Mouse (Mus musculus) embryonic stem cell, embryonic (primary cell): ENCODE data around the gene Perm1.

Source experiments
- CTCF ChIA-PET, 4 experiments: fragments of 300-600 bp in 2 of 4; fragments of 350-600 bp in 2 of 4; sonication (Branson Sonifier 250); formaldehyde crosslinking; loops; one replicate each; lab custom pipeline; 2022; ENCODE audit warnings: inconsistent platforms in 2 of 4; lab: Charles Lee
- POLR2A ChIA-PET, 4 experiments: fragments of 300-600 bp in 2 of 4; fragments of 350-600 bp in 2 of 4; sonication (Branson Sonifier 250); formaldehyde crosslinking; loops; one replicate each; lab custom pipeline; 2022; ENCODE audit warnings: antibody characterized with exemption in 4 of 4, inconsistent platforms in 1 of 4; lab: Charles Lee

Gene Perm1

DNA sequence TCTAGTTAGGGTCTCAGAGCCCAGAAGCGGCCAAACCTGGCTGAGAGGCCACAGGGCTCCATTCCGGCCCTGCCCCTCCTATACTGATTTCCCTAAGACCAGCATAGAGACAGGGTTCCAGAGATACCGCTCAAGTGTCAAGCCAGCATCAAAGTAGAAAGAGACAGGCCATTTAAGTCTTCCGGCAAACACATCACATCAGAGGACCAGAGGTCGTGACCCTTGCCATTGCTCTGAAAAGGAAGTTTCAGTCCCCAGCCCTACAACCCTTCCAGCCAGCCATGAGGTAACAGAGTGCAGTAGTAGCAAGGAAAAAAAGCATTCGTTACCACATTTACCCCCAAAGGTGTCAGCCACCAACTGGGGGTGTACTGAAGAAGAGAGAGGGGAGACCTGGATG is 21.3 kb upstream of the Perm1 start:
- POLR2A ChIA-PET, result interaction anchor here in 2 of 4 experiments (1.3 to 9.9 kb wide), 6 partner anchors 10 to 162 kb away, joined by 3 to 104 read pairs (median 10); partner anchors contain the start of gene AW011738 (in 1 of the 2)
- CTCF ChIA-PET, result interaction anchor here in 1 of 4 experiments (1.0 kb wide), 1 partner anchor 28 kb away, joined by 4 read pairs; no protein-coding TSS in a partner anchor

DNA sequence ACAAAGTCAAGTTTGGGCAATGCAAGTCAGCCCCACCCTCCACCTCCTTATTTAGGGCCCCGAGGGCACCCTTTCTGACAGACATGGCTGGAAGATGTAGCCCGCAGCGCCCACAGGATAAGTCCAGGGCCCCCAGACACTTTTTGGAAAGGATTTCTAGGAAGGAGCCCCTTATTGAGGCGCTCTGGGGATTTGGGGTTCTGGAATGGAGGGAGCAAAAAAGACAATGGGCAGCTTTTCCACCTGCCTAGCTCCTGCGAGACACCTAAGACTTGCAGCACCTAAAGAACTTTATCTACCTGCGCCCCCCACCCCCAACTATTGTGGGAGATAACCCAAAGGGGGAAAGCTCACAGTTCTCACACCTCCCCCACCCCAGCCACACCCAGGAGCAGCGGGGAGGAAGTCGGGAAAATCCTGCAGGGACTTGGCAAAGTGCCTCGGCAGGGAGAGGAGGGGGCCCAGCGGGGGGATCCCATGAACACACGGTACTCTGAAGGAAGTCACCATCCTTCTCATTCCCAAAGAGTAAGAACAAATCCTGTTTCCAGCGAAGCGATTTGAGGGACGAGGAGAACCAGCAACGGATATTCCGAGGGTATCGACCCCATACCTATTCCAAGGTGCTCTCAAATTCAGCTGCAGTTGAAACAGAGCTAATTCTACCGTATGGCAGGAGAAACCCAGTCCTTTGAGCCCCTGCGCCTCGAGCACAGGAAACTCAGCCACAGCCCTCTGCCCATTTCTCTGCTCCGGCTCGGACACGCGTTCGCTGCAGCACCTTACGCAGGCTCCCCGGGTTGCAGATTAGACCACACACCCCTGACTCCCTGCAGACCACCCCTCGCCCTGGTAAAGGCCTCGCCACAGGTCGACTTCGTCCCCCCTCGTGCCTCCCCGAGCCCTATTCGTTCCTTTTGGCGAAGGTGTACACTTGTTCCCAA is 19.5 kb upstream of the Perm1 start:
- CTCF ChIA-PET, result interaction anchor here in 1 of 4 experiments (0.5 kb wide), 1 partner anchor 1307 kb away, joined by 3 read pairs; no protein-coding TSS in a partner anchor
- POLR2A ChIA-PET, result interaction anchor here in 2 of 4 experiments (0.7 to 9.9 kb wide), 15 partner anchors 7 to 301 kb away, joined by 3 to 104 read pairs (median 4); partner anchors contain the start of genes 9430015G10Rik (in 2 of the 2) and Noc2l (in 1 of the 2)

DNA sequence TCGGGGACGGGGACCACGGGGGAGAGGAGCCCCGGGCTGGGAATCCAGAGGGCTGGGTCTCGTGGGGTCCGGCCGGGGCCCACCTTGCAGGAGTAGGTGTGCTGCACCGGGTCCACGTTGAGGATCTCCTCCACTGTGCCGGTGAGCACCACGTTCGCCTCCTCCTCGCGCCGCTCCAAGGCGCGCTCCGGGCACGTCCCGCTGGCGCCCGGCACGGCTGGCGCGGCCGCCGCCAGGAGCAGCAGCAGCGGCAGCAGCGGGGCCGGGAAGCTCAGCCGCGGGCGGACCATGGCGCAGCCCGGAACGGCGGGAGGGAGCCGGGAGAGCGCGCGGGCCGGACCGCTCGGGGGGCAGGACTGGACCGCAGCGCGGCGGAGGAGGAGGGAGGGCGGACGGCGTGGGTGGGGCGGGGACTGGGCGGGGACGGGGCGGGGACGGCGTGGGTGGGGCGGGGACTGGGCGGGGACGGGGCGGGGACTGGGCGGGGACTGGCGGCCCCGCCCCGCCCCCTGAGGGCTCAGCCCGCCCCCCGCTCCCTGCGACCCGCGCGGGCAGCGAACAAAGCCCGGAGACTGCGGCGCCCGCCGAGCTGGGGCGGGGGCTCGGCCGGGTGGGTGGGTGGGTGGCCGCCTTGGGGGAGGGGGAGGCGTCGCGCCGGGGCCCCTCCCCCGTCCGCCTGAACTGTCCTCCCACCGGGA is 18.4 kb upstream of the Perm1 start, which contains the start of gene Agrn:
Gene Agrn (minus strand): TSS at position 358 of the 698 bp plus-strand sequence.
- CTCF ChIA-PET, result interaction anchor here in 2 of 4 experiments (0.6 to 1.0 kb wide), 2 partner anchors 8 to 18 kb away, joined by 3 read pairs; partner anchors contain the start of gene Perm1 (in 1 of the 2)
- POLR2A ChIA-PET, result interaction anchor here (0.6 to 9.9 kb wide), 29 partner anchors 8 to 306 kb away, joined by 3 to 104 read pairs (median 4); partner anchors contain the start of genes 9430015G10Rik (in 2 of the 4), Noc2l (in 2 of the 4), Acap3 (in 1 of the 4) and Pusl1 (in 1 of the 4)

DNA sequence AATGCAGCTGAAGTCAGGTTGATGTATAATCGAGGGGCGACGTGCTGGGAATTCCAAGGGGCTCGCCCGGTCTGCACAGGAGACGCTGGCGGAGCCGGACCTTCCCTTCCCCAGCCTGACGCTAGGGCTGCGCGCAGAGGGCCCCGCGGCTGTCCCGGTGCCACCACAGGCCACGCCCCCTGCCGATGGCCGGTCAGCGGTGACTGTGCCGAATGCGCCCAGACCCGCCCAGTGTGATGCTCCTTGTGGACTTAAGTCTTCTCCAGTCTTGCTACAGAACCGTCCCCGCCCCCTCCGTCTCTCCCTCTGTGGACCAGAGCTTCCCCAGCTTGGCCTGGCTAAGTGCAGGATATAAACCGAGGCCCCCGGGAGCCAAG is 17.9 kb upstream of the Perm1 start:
- ChIA-PET POLR2A (interaction anchor here (0.6 to 9.9 kb wide), 29 partner anchors 9 to 306 kb away, joined by 3 to 104 read pairs (median 4); partner anchors contain the start of genes 9430015G10Rik (in 2 of the 4), Noc2l (in 2 of the 4), Acap3 (in 1 of the 4) and Pusl1 (in 1 of the 4)), CTCF (interaction anchor here in 2 of 4 experiments (0.6 to 1.0 kb wide), 2 partner anchors 9 to 18 kb away, joined by 3 read pairs; partner anchors contain the start of gene Perm1 (in 1 of the 2))

DNA sequence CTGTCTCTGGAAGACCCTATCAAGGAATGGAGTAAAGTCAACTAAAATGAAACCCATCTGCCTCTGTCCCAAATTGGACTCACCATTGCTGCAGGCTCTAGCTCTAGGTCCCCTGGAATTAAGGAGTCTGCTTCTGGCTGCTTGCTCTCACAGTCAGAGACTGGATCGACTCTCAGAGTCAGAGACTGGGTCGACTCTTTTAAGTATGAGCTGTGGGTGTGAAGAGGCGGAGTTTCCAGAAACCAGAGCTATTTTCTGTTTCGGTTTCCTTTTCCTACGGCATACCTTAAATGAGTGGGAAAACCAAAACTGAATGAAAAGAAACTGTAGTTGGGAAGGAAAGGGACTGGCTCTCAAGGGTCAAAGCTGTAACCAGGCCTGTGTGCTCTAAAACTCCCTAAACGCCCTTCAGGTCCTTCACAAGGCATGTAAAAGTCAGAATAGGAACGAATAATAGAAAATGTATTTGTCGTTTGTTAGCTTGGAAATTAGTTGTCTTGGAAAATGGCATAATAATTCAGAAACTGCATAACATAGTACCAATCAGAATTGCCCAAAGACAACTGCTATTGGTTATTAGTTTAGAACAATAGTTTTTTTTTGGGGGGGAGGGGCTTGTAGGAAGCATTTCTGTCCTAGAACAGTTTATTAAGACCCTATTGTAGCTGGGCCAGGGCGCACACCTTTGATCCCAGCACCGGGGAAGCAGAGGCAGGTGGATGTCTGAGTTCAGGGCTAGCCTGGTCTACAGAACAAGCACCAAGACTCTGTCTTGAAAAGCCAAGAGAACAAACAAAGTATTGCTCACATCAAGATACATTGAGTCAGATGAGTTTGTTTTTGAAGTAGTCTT is 14.8 kb upstream of the Perm1 start, which contains the start of gene Isg15:
Gene Isg15 (minus strand): TSS at position 196 of the 853 bp plus-strand sequence.
- POLR2A ChIA-PET, result interaction anchor here in 3 of 4 experiments (0.6 to 1.4 kb wide), 7 partner anchors 8 to 331 kb away, joined by 3 to 6 read pairs (median 5); partner anchors contain the start of genes Cptp (in 1 of the 3), Ints11 (in 1 of the 3) and Noc2l (in 1 of the 3)
- CTCF ChIA-PET, result interaction anchor here in 2 of 4 experiments (0.7 to 1.2 kb wide), 4 partner anchors 13 to 91 kb away, joined by 3 to 22 read pairs (median 4); partner anchors contain the start of gene 9430015G10Rik (in 1 of the 2)

DNA sequence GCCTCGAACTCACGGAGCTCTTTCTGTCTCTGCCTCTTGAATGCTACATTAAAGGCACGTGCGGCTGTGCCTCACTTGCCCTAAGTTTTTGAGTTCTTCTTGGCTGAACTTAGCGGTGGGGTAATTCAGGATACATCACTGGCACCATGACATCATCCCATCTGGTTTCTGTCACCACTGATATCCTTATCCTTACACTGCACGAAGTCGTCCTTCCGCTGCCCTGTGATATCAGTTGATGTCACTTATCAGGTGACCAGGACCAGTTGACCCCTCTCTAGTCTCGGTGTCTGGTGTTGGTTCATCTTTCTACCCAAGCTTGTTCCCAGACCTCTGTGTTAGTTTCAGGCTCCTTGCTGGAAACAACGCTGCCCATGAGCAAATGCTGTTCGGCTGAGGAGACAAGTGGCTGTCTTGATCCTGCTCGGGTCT is 13.2 kb upstream of the Perm1 start:
- ChIA-PET CTCF (no interaction called here), POLR2A (interaction anchor here in 2 of 4 experiments (0.9 to 3.8 kb wide), 9 partner anchors 10 to 135 kb away, joined by 3 to 28 read pairs (median 5); partner anchors contain the start of genes 9430015G10Rik (in 2 of the 2) and Noc2l (in 1 of the 2))

DNA sequence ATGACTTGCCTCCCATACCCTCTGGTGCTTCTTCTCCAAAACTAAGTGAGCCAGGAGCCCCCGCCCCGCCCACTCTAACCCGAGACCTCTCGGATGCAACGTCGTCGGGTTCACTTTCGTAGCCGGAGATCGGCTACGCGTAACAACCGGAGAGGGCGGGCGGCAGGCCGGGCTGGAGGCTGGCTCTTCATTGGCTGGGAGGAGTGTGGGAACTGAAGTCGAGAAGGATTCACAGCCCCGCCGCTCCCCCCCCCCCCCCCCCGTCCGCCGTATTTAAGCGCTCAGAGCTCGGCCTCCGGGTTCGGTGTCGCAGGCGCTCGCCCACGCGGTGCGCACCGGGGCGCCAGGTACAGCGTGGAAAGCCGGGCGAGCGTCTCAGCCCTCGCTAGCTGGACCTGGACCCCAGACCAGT is 12.7 kb upstream of the Perm1 start, which contains the start of gene AW011738:
Gene AW011738 (plus strand): TSS at position 304 of the 412 bp plus-strand sequence.
- POLR2A ChIA-PET, result interaction anchor here in 3 of 4 experiments (1.0 to 3.8 kb wide), 12 partner anchors 10 to 135 kb away, joined by 3 to 28 read pairs (median 6); partner anchors contain the start of genes Noc2l (in 2 of the 3) and 9430015G10Rik (in 1 of the 3)
- CTCF ChIA-PET, result no interaction called here

DNA sequence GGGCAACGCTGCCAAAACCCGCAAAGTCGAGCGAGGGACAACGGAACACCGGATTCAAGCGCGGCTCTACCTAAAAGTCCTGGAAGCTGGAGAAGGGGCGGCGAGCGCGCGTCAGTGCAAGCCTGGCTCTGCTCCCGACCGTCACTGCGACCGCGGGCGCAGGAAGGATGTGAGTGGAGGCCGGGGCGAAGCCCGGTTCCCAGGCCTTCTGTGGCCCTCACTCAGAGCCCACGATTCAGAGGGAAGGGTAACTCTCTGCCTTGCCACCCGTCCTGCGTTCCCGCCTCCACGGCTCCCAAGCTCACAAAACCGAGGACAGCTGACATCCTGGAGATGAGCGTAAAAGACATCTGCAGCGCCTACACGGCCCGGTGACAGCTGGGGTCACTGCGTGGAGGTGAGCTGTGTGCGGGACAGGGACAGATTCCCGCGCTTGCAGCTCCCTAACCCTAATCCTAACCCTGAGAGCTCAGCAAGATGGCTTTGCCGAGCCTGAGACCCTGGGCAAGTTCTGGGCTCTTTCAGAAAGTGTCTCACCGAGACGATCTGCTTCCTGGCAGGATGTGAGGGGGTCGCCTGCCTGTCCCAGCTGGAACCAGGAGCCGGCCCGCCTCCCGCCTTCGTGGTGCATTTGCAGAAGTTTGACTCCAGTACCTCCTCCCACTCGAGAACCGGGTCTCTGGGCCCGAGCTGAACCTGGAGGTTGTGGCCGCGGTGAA is 12.1 kb upstream of the Perm1 start:
- ChIA-PET CTCF (no interaction called here), POLR2A (interaction anchor here in 3 of 4 experiments (0.6 to 3.8 kb wide), 13 partner anchors 11 to 372 kb away, joined by 3 to 28 read pairs (median 5); partner anchors contain the start of genes Noc2l (in 2 of the 3) and 9430015G10Rik (in 1 of the 3))

DNA sequence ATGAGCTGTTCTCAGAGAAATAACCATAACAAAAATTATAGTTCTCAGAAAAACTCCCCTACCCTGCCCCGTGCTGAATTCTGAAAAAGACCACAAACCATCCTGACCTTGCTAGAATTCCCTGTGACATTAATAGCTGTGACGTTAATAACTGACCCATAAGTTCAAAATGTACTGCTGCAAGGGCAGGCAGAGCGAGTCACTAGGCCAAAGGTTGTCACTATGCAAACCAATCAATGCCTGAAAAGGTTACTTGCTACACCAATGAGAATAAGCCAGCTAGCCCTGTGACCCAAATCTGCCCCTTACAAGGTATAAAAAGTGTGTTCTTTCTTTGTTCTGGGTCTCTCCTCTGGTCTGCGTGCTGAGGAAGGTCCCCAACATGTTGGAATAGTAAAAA is 6.8 kb upstream of the Perm1 start:
- POLR2A ChIA-PET, result interaction anchor here in 1 of 4 experiments (1.2 to 2.0 kb wide), 2 partner anchors 8 to 19 kb away, joined by 3 to 4 read pairs; partner anchors contain the start of gene Isg15
- CTCF ChIA-PET, result no interaction called here

DNA sequence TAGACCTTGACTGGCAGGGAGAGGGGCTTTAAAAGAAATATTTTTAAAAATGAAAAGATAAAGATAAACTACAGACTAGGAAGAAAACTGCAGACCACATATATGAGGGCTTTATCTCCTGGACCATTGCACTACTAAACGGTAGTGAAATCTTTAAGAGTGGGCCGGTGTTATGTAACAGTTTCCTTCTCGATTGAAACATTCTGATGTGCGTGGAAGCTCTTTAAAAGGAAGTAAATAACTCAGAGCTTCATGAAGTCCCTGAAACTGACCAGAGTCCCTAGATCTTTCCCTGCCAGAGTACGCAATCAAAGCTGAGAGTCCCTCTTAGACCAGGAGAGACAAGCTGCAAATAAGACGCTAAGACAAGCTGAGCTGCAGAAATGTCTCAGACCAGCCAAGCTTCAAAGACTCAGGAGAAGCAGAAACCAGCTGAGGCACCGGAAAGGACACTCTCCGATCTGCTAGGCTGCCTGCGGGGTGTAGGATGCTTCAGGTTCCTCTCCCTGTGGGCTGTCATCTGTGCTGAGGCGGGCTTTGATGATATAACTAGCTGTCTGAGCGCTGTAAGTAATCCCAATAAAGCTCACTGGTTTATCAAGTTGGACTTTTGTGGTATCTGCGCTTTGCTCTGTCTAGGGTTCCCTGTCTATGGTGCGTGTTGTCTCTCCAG is 5.6 kb upstream of the Perm1 start:
- ChIA-PET CTCF (no interaction called here), POLR2A (interaction anchor here in 3 of 4 experiments (0.6 to 2.0 kb wide), 4 partner anchors 18 to 244 kb away, joined by 3 to 4 read pairs (median 3); partner anchors contain the start of gene 9430015G10Rik (in 1 of the 3))

DNA sequence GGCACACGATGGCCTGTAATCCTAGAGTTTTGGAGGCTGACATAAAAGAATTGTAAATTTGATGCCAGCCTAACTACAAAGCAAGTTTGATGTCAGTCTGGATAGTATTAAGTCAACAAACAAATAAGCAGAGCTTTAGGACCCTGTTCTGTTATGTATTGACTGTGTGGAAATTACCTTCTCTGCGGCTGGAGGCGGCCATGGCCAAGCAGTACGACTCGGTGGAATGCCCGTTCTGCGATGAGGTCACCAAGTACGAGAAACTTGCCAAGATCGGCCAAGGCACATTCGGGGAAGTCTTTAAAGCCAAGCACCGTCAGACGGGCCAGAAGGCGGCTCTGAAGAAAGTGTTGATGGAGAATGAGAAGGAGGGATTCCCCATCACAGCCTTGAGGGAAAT is 2.5 kb upstream of the Perm1 start:
- CTCF ChIA-PET, result interaction anchor here in 1 of 4 experiments (0.7 kb wide), 1 partner anchor 31 kb away, joined by 3 read pairs; no protein-coding TSS in a partner anchor
- POLR2A ChIA-PET, result interaction anchor here in 2 of 4 experiments (1.0 to 2.7 kb wide), 6 partner anchors 15 to 181 kb away, joined by 3 to 9 read pairs (median 4); partner anchors contain the start of gene Noc2l (in 2 of the 2)

DNA sequence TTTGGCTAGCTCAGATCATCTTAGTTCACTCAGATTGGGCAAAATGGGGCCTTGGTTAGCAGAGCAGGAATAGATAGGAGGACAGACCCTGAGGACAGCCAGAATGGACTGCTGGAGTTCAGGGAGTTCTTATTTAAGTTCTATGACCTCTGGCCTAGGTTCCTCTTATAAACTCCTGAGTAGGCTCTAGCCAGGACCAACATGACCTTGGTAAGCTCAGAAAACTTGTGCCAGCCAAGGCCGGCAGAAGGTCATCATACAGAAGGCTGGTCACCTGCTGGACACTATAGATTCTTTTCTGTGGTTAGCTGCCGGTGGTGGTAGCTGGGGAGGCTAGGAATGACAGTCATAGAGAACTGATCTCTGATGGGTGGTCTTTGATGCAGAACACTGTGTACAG is 528 bp downstream of the Perm1 start:
- CTCF ChIA-PET, result interaction anchor here in 1 of 4 experiments (0.6 kb wide), 1 partner anchor 18 kb away, joined by 3 read pairs; no protein-coding TSS in a partner anchor

DNA sequence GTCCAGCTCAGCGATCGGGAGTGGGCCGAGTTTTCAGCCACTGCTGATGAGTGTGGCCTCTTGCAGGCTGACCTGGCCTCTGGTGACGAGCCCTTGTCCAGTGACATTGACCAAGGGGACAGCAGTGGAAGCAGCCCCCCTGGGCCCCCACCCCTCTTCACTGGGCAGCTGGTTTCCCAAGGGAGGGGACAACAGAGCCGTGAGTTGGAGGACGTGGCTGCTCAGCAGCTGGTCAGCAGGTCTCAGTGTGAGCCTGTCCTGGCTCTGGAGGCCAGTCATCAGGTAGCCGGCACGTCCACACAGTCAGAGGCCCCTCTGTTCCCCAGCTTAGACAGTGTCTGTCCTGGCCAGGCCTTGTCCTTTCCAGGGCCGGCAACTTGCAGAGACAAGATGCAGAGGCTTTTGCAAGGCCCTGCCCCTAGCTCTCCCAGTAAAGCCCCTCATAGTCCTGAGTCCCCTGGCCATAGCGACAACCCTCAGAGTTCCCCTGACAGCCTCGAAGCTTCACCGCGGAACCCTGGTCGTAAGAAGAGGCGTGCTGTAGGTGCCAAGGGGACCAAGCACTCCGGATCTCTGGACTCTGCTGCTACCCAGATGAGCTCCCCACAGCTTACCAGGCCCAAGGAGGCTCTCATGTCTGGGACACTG is 1.5 kb downstream of the Perm1 start:
- POLR2A ChIA-PET, result interaction anchor here in 2 of 4 experiments (1.4 to 1.9 kb wide), 4 partner anchors 18 to 35 kb away, joined by 5 to 6 read pairs (median 6); partner anchors contain the start of genes Noc2l (in 2 of the 2) and Plekhn1 (in 2 of the 2)
- CTCF ChIA-PET, result no interaction called here

More for the DNA sequence above, 528 bp downstream of the Perm1 start:
- POLR2A ChIA-PET, result interaction anchor here in 3 of 4 experiments (0.8 to 1.9 kb wide), 4 partner anchors 19 to 27 kb away, joined by 3 to 6 read pairs (median 6); partner anchors contain the start of genes Noc2l (in 2 of the 3) and Plekhn1 (in 2 of the 3)

DNA sequence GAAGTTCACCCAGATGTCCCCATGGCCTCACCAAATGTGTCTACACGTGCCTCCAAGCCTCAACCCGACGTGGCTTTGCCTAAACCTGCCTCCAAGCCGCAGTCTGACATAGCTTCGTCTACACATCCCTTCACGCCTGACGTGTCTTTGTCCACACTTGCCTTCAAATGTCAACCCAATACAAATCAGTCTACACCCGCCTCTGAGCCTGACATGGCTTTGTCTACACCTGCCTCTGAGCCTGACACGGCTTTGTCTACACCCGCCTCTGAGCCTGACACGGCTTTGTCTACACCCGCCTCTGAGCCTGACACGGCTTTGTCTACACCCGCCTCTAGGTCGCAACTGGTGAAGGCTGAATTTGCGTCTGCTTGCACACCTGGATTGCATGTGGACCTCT is 2.2 kb downstream of the Perm1 start:
- ChIA-PET CTCF (no interaction called here), POLR2A (interaction anchor here in 2 of 4 experiments (1.4 to 1.9 kb wide), 4 partner anchors 17 to 35 kb away, joined by 5 to 6 read pairs (median 6); partner anchors contain the start of genes Noc2l (in 2 of the 2) and Plekhn1 (in 2 of the 2))
